Mouse (Mus musculus) E14TG2a.4 (cell line): ENCODE data around the gene Cyb561d2.

Experiments used
- H3K27me3 ChIP-seq: 2 replicates; pipeline ENCODE4 v1.6.1; 2014; ENCODE audit warnings: low read length, control low read depth; ENCODE audit not compliant: insufficient read depth
- H3K36me3 ChIP-seq: 2 replicates; pipeline ENCODE4 v1.6.1; 2014; ENCODE audit warnings: low read length, control low read depth; ENCODE audit not compliant: insufficient read depth
- H3K4me1 ChIP-seq: replicated peaks from 2 replicates; pipeline ENCODE4 v1.6.1; 2014; ENCODE audit warnings: low read depth, low read length, control low read depth
- H3K4me3 ChIP-seq: replicated peaks from 2 replicates; pipeline ENCODE4 v1.5.1; 2014; ENCODE audit warnings: mild to moderate bottlenecking, low read length
- H3K9me3 ChIP-seq: 2 replicates; pipeline ENCODE4 v1.6.1; 2014; ENCODE audit warnings: low read length, control low read depth
- CTCF ChIP-seq: conservative IDR thresholded peaks from 2 replicates; pipeline ENCODE4 v1.5.1; 2014; ENCODE audit warnings: low read length
- NANOG ChIP-seq: IDR thresholded peaks from 2 replicates; pipeline ENCODE4 v1.6.1; 2014; ENCODE audit warnings: borderline replicate concordance, low read length, mixed read lengths
- POU5F1 ChIP-seq: IDR thresholded peaks from 2 replicates; pipeline ENCODE4 v1.6.1; 2014; ENCODE audit warnings: low read length, borderline replicate concordance

Gene Cyb561d2

DNA sequence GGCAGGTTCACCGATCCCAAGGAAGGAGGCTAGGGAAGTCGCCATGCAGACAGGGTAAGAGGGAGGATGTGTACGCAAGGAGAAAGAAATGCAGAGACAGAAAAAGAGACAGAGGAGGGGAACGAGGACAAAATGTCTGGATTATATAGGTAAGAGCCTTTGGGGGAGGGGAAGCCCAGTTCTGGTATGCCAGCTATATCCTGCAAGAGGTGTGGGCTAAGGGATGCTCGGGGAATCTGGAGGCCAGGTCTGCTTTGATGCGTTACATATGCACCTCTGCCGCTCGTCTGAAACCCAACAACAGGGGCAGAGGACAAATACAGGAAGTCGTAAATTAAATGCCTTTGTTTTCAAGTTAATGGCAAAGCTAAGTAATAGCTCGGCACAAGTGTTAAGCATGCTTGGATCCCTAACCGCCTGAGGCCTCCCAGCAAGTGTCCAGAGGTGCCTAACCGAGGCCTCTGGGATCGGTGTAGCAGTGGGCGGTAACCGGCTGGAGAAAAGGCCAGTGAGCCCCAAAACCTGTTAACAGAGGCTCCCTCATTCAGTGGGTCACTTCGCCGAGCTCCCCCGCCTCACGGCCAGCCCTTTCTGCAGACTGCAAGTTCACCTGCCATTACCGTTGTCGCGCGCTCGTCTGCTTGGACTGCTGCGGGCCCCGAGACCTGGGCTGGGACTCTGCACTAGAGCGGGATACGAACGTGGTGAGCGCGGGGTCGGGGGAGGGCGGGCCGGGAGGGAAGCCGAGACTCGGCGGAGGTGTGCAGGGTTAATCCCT lies 11.7 kb upstream of the Cyb561d2 start:
- Histone ChIP-seq H3K9me3 (no peaks in the 10 kb centered on the region), H3K36me3 (peaks cover 24% of the 10 kb centered on the region), H3K4me1 (peaks cover 75% of the 10 kb centered on the region), H3K27me3 (peaks cover 49% of the 10 kb centered on the region), H3K4me3 (peak overlapping the region; percentile 87)
- no peak for TF ChIP-seq NANOG
- no peak for TF ChIP-seq POU5F1

DNA sequence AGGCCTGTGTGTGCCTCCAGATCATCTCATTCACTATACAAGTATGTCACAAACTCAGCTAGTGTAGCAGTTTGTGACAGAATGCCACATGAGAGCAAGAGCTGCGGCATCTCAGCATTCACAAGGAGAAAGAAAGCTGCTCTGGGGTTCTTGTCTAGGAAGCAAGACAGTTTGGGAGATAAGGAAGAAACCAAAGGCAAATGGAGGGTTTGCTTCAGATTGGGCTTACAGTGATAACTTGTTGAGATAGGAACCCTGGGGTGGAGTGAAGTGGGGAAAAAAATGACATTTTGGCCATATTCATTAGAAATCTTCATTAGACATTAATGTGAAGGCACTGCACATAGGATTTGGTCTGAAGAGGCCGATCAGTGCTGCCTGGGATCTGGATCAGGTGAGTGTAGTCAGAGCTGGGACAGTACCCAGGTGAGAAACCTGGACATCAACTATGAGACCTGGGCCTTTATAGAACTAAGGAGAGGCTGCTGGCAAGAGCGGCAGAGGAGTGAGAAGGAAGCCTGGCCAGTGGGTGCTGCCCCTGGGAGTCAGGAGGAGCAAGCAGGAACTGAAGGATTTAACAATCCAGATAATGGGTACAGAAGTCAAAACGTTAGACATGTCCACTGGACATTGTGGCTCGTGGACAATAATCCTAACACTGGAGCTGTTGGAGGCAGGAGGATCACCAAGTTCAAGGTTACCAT lies 10.8 kb upstream of the Cyb561d2 start:
- peaks cover 58% of the 10 kb centered on the region for H3K27me3 ChIP-seq
- peaks cover 15% of the 10 kb centered on the region for H3K36me3 ChIP-seq
- H3K4me3 ChIP-seq: peak overlapping the region; percentile 87
- no peak for TF ChIP-seq POU5F1
- no peak for TF ChIP-seq NANOG
- no peak for TF ChIP-seq CTCF
- H3K4me1 ChIP-seq: peaks cover 77% of the 10 kb centered on the region
- no peaks in the 10 kb centered on the region for H3K9me3 ChIP-seq

GRCm38 (mm10) chr9:107551890-107552355 lies 9.9 kb upstream of the Cyb561d2 start:
- Histone ChIP-seq H3K4me3 (peak overlapping the region; percentile 75), H3K9me3 (no peaks in the 10 kb centered on the region), H3K36me3 (peaks cover 6% of the 10 kb centered on the region), H3K4me1 (peaks cover 81% of the 10 kb centered on the region), H3K27me3 (peaks cover 64% of the 10 kb centered on the region)
- no peak for TF ChIP-seq NANOG
- no peak for TF ChIP-seq CTCF
- no peak for TF ChIP-seq POU5F1

GRCm38 (mm10) chr9:107551117-107551889 lies 9.3 kb upstream of the Cyb561d2 start, which contains the start of gene Rassf1:
Rassf1 (plus strand) TSS chr9:107551555.
- peaks cover 82% of the 10 kb centered on the region for H3K4me1 ChIP-seq
- H3K36me3 ChIP-seq: peaks cover under 1% of the 10 kb centered on the region; the same call in 1 of the 2 replicates
- peak within 1 kb of the TSS; percentile 75 for H3K4me3 ChIP-seq
- peaks cover 64% of the 10 kb centered on the region for H3K27me3 ChIP-seq
- TF ChIP-seq CTCF (no peak), POU5F1 (no peak), NANOG (no peak)
- H3K9me3 ChIP-seq: no peaks in the 10 kb centered on the region

GRCm38 (mm10) chr9:107550491-107551116 lies 8.6 kb upstream of the Cyb561d2 start:
- Histone ChIP-seq H3K4me1 (peaks cover 78% of the 10 kb centered on the region), H3K4me3 (peak overlapping the region; percentile 75), H3K9me3 (no peaks in the 10 kb centered on the region), H3K36me3 (no peaks in the 10 kb centered on the region), H3K27me3 (peaks cover 64% of the 10 kb centered on the region)
- TF ChIP-seq NANOG (no peak), CTCF (no peak), POU5F1 (no peak; the same call in 1 of the 2 replicates)

DNA sequence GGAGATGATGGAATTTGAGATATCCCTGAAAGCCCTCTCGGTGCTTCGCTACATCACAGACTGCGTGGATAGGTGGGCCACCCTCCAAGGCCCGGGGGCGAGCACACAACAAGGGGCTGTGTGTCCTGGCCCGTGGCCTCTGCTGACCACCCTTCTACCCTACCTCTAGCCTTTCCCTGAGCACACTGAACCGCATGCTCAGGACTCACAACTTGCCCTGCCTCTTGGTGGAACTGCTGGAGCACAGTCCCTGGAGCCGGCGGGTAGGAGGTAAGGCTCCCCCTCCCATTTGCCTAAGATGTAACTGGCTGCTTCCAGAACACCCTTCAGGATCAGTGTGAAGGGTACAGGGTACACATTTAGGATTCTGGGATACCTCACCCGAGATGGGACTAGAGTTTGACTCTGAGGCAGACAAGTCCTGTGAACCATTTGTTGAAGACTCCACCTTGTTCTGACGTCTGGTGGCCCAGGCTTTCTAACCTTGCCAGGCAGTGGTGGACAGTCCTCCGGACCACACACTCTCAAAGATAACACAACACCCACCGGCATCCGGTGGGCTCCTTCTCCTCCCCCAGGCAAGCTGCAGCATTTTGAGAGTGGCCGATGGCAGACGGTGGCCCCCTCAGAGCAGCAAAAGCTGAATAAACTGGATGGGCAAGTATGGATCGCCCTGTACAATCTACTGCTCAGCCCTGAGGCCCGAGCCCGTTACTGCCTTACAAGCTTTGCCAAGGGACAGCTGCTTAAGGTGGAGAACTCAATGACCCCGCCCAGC lies 7.5 kb upstream of the Cyb561d2 start:
- H3K36me3 ChIP-seq: peaks cover 10% of the 10 kb centered on the region
- no peak overlapping the region for H3K4me3 ChIP-seq
- H3K4me1 ChIP-seq: peaks cover 80% of the 10 kb centered on the region
- H3K27me3 ChIP-seq: peaks cover 64% of the 10 kb centered on the region
- H3K9me3 ChIP-seq: no peaks in the 10 kb centered on the region
- TF ChIP-seq CTCF: no peak
- TF ChIP-seq POU5F1: no peak
- no peak for TF ChIP-seq NANOG

DNA sequence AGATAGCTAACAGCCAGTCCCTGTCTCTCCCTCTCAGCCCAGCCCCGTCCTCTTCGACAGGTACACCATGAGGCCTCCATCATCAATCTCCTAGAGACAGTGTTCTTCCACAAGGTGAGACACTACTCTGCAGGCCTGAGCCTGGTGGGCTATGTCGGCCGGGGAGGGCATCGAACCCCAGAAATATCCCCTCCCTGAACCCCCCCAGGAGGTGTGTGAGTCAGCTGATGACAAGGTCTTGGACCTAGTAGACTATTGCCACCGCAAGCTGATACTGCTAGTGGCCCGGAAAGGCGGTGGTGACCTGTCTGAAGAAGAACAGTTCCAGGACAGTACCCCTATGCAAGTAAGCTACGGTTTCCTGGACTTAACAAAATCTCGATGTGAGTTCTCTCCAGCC lies 6.8 kb upstream of the Cyb561d2 start:
- Histone ChIP-seq H3K27me3 (peaks cover 64% of the 10 kb centered on the region), H3K4me3 (no peak overlapping the region), H3K36me3 (peaks cover 17% of the 10 kb centered on the region), H3K9me3 (no peaks in the 10 kb centered on the region), H3K4me1 (peaks cover 85% of the 10 kb centered on the region)
- TF ChIP-seq CTCF (no peak), NANOG (no peak), POU5F1 (no peak)
